Mouse (Mus musculus): ENCODE measurements at regions not wholly inside any gene's neighbourhood (a gene's known extent, or its start where the extent isn't known, plus 50 kb on each side); places are given as distances from the start of the nearest gene placed in this dataset.

- no peak overlapping the region for H3K4me3 ChIP-seq (ENCODE audit: insufficient read depth, low read length)
- peaks cover 3% of the 10 kb centered on the region; the same call in 1 of the 2 replicates for H3K4me1 ChIP-seq (ENCODE audit: control insufficient read depth, insufficient read depth, low read length)
- no peak overlapping the region for H3K27ac ChIP-seq (ENCODE audit: insufficient read depth, low read length)
- TF ChIP-seq POLR2A (IDR thresholded peaks at IDR 0.05; ENCODE audit: extremely low read depth, insufficient read depth, low read length) (no peak), CTCF (IDR thresholded peaks at IDR 0.05; ENCODE audit: extremely low read depth, insufficient read depth, low read length) (no peak)
These were observed 113.6 kb upstream of the Tmc3 start for GRCm38 (mm10) chr7:83471111-83471510.

- peaks cover 3% of the 10 kb centered on the region; the same call in 1 of the 2 replicates for H3K4me1 ChIP-seq (ENCODE audit: control insufficient read depth, insufficient read depth, low read length)
- TF ChIP-seq POLR2A (IDR thresholded peaks at IDR 0.05; ENCODE audit: extremely low read depth, insufficient read depth, low read length) (no peak), CTCF (IDR thresholded peaks at IDR 0.05; ENCODE audit: extremely low read depth, insufficient read depth, low read length) (no peak)
- no peak overlapping the region for H3K27ac ChIP-seq (ENCODE audit: insufficient read depth, low read length)
- H3K4me3 ChIP-seq (ENCODE audit: insufficient read depth, low read length): no peak overlapping the region
These were observed 110.3 kb upstream of the Tmc3 start for GRCm38 (mm10) chr7:83474471-83474870.

GRCm38 (mm10) chr7:83474986-83475385 lies 109.7 kb upstream of the Tmc3 start:
- Histone ChIP-seq H3K4me1 (ENCODE audit: control insufficient read depth, insufficient read depth, low read length) (peaks cover 3% of the 10 kb centered on the region; the same call in 1 of the 2 replicates), H3K27ac (ENCODE audit: insufficient read depth, low read length) (no peak overlapping the region), H3K4me3 (ENCODE audit: insufficient read depth, low read length) (no peak overlapping the region)
- TF ChIP-seq CTCF (IDR thresholded peaks at IDR 0.05; ENCODE audit: extremely low read depth, insufficient read depth, low read length): no peak
- no peak for TF ChIP-seq POLR2A (IDR thresholded peaks at IDR 0.05; ENCODE audit: extremely low read depth, insufficient read depth, low read length)

GRCm38 (mm10) chr7:83475438-83476160 lies 109.1 kb upstream of the Tmc3 start:
- TF ChIP-seq POLR2A (IDR thresholded peaks at IDR 0.05; ENCODE audit: extremely low read depth, insufficient read depth, low read length) (no peak), CTCF (IDR thresholded peaks at IDR 0.05; ENCODE audit: extremely low read depth, insufficient read depth, low read length) (no peak)
- Histone ChIP-seq H3K4me1 (ENCODE audit: control insufficient read depth, insufficient read depth, low read length) (peaks cover 3% of the 10 kb centered on the region; the same call in 1 of the 2 replicates), H3K27ac (ENCODE audit: insufficient read depth, low read length) (no peak overlapping the region), H3K4me3 (ENCODE audit: insufficient read depth, low read length) (no peak overlapping the region)

GRCm38 (mm10) chr7:83476161-83476495 lies 108.6 kb upstream of the Tmc3 start:
- Histone ChIP-seq H3K27ac (ENCODE audit: insufficient read depth, low read length) (no peak overlapping the region), H3K4me3 (ENCODE audit: insufficient read depth, low read length) (no peak overlapping the region), H3K4me1 (ENCODE audit: control insufficient read depth, insufficient read depth, low read length) (peaks cover 3% of the 10 kb centered on the region; the same call in 1 of the 2 replicates)
- TF ChIP-seq CTCF (IDR thresholded peaks at IDR 0.05; ENCODE audit: extremely low read depth, insufficient read depth, low read length) (no peak), POLR2A (IDR thresholded peaks at IDR 0.05; ENCODE audit: extremely low read depth, insufficient read depth, low read length) (no peak)

- Histone ChIP-seq H3K4me3 (ENCODE audit: insufficient read depth, low read length) (no peak overlapping the region), H3K27ac (ENCODE audit: insufficient read depth, low read length) (no peak overlapping the region), H3K4me1 (ENCODE audit: control insufficient read depth, insufficient read depth, low read length) (peaks cover 3% of the 10 kb centered on the region; the same call in 1 of the 2 replicates)
- TF ChIP-seq CTCF (IDR thresholded peaks at IDR 0.05; ENCODE audit: extremely low read depth, insufficient read depth, low read length): no peak
- TF ChIP-seq POLR2A (IDR thresholded peaks at IDR 0.05; ENCODE audit: extremely low read depth, insufficient read depth, low read length): no peak
These were observed 107.9 kb upstream of the Tmc3 start for GRCm38 (mm10) chr7:83476861-83477260.

- no peak overlapping the region for H3K27ac ChIP-seq (ENCODE audit: insufficient read depth, low read length)
- no peak overlapping the region for H3K4me3 ChIP-seq (ENCODE audit: insufficient read depth, low read length)
- H3K4me1 ChIP-seq (ENCODE audit: control insufficient read depth, insufficient read depth, low read length): peaks cover 3% of the 10 kb centered on the region; the same call in 1 of the 2 replicates
- TF ChIP-seq POLR2A (IDR thresholded peaks at IDR 0.05; ENCODE audit: extremely low read depth, insufficient read depth, low read length) (no peak), CTCF (IDR thresholded peaks at IDR 0.05; ENCODE audit: extremely low read depth, insufficient read depth, low read length) (no peak)
These were observed 107.0 kb upstream of the Tmc3 start for GRCm38 (mm10) chr7:83477661-83478121.

GRCm38 (mm10) chr7:83481655-83482054 lies 103.1 kb upstream of the Tmc3 start:
- TF ChIP-seq CTCF (IDR thresholded peaks at IDR 0.05; ENCODE audit: extremely low read depth, insufficient read depth, low read length) (no peak), POLR2A (IDR thresholded peaks at IDR 0.05; ENCODE audit: extremely low read depth, insufficient read depth, low read length) (no peak)
- H3K27ac ChIP-seq (ENCODE audit: insufficient read depth, low read length): no peak overlapping the region
- H3K4me1 ChIP-seq (ENCODE audit: control insufficient read depth, insufficient read depth, low read length): no peaks in the 10 kb centered on the region
- no peak overlapping the region for H3K4me3 ChIP-seq (ENCODE audit: insufficient read depth, low read length)

GRCm38 (mm10) chr7:83482254-83482653 lies 102.5 kb upstream of the Tmc3 start:
- no peaks in the 10 kb centered on the region for H3K4me1 ChIP-seq (ENCODE audit: control insufficient read depth, insufficient read depth, low read length)
- H3K4me3 ChIP-seq (ENCODE audit: insufficient read depth, low read length): no peak overlapping the region
- H3K27ac ChIP-seq (ENCODE audit: insufficient read depth, low read length): no peak overlapping the region
- no peak for TF ChIP-seq CTCF (IDR thresholded peaks at IDR 0.05; ENCODE audit: extremely low read depth, insufficient read depth, low read length)
- no peak for TF ChIP-seq POLR2A (IDR thresholded peaks at IDR 0.05; ENCODE audit: extremely low read depth, insufficient read depth, low read length)

GRCm38 (mm10) chr7:83482671-83483304 lies 101.9 kb upstream of the Tmc3 start:
- Histone ChIP-seq H3K4me1 (ENCODE audit: control insufficient read depth, insufficient read depth, low read length) (no peaks in the 10 kb centered on the region), H3K27ac (ENCODE audit: insufficient read depth, low read length) (no peak overlapping the region), H3K4me3 (ENCODE audit: insufficient read depth, low read length) (no peak overlapping the region)
- TF ChIP-seq POLR2A (IDR thresholded peaks at IDR 0.05; ENCODE audit: extremely low read depth, insufficient read depth, low read length) (no peak), CTCF (IDR thresholded peaks at IDR 0.05; ENCODE audit: extremely low read depth, insufficient read depth, low read length) (no peak)
